Mouse (Mus musculus): ENCODE measurements around the gene Ncapg.

The Ncapg gene

DNA sequence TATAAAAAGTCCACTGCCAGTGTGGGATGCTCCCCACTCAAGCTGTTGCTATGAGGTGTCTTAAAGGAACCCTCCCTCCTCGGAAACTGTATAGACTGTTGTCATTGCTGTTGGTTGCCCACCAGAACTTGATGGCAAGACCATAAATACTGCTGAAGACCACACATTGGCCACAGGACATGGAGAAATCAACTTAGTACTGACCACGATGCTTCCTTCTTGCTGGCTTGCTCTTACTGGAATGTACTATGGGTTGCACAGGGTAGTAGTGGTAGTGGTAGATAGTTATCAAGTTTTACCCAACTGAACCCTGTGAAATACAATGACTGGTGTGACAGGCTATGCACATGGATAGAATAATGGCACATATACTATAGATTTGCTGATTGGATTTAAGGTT is 37.1 kb downstream of the Ncapg start:
- no peak for DNase-seq

GRCm38 (mm10) chr5:45709653-45710052 is 39.9 kb downstream of the Ncapg start:
- no peak for DNase-seq

DNA sequence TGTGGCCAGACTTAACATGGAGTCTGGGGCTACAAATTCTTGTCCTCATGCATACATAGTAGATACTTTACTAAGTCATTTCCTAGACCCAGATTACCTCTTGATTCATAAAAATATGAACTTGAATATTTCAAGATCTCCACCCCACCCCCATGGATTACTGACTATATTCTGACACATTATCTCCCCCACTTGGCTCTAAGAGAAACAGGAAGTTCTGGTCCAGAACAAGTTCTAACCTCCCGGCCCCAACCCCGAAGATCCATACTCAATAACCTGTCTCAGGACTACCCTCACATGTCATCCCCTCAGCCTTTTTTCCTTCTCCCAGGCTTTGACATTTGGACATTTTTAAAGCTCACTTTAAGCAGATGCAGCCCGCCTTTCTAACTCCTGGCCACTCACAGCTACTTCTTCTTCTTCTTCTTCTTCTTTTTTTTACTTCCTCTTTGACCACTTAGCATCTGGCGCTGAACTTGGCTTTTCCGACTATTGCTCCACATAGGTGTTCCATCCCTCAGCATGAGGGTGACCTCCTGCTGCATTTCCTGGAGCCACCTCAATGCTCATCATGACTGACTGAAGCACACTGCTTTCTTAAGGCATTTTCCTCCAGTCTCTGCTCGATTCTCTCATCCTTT is 49.2 kb downstream of the Ncapg start:
- no peak for DNase-seq

DNA sequence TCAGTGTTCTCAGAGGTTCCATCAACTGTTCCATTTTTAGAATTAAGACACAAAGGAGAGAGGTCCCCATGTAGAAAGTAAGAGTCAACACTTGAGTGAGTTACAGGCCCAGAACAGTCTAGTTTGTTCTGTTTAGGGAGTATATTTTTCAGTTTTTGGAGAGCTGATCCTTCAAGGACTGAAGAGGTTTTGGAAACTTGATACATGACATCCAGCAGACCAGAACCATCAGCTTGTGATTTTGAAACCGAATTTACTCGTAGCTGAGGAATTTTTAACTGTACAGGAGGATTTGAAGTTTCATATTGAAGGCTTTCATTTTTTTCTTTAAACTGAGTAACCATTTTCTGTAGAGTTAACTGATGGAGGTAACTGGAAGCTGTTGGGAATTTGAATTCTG is 64.0 kb downstream of the Ncapg start:
- DNase-seq = no peak

DNA sequence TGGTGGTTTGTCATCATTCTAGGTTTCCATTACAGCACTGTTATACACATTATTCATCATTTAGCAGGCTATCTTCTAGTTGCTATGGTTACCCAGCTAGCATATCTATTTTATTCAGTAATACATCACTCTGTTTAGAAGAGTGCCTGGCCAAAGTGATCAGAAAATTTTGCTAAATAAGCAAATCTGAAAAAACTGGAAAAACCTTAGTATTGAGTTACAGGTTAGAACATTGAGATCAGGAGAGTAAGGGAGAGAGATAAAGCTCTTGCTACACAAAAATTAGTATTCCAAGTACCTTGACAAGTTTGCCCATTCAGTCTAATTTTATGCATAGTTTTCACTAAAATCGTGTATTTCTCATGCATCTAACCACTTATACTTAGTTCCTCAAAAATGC is 68.2 kb downstream of the Ncapg start:
- no peak for DNase-seq

Data from kidney, postnatal 10 days (tissue).